Mouse (Mus musculus) neural tube, embryonic 13.5 days (tissue): ENCODE measurements around the gene Nacc1. TPM values are rescaled to one million over a fixed set of nuclear protein-coding genes. Genes with fewer than 3 reads are reported as not detected.

ENCODE experiments used
- ATAC-seq: fragments of 200-750 bp; cut with Nextera tagmentation; 2 replicates; pipeline ENCODE4 v1.8.0; 2017; ENCODE audit warnings: low read depth, mild to moderate bottlenecking, moderate TSS enrichment, moderate library complexity
- H3K27ac ChIP-seq: fragments of 300-500 bp; sonication (generic); replicated peaks from 2 replicates; pipeline ENCODE4 v1.5.1; 2015; ENCODE audit warnings: moderate library complexity, mild to moderate bottlenecking, inconsistent platforms
- H3K27me3 ChIP-seq: fragments of 300-500 bp; sonication (generic); 2 replicates; pipeline ENCODE4 v1.6.1; 2015; ENCODE audit warnings: mild to moderate bottlenecking, inconsistent platforms
- H3K36me3 ChIP-seq: fragments of 300-500 bp; sonication (generic); 2 replicates; pipeline ENCODE4 v1.6.1; 2015; ENCODE audit warnings: mild to moderate bottlenecking, inconsistent platforms
- H3K4me1 ChIP-seq: fragments of 300-500 bp; sonication (generic); replicated peaks from 2 replicates; pipeline ENCODE4 v1.6.1; 2015; ENCODE audit warnings: inconsistent platforms
- H3K4me2 ChIP-seq: fragments of 300-500 bp; sonication (generic); 2 replicates; pipeline ENCODE4 v1.6.1; 2015; ENCODE audit warnings: inconsistent platforms, mild to moderate bottlenecking, moderate library complexity
- H3K4me3 ChIP-seq: fragments of 300-500 bp; sonication (generic); 2 replicates; pipeline ENCODE4 v1.5.1; 2015; ENCODE audit warnings: mild to moderate bottlenecking, inconsistent platforms
- H3K9ac ChIP-seq: fragments of 300-500 bp; sonication (generic); 2 replicates; pipeline ENCODE4 v1.6.1; 2015; ENCODE audit warnings: moderate library complexity, mild to moderate bottlenecking, inconsistent platforms
- H3K9me3 ChIP-seq: fragments of 300-500 bp; sonication (generic); 2 replicates; pipeline ENCODE4 v1.6.1; 2016; ENCODE audit warnings: inconsistent platforms
- WGBS: fragments of 180-500 bp; shearing (Covaris S2); methylation state at CpG from one replicate; pipeline ENCODE4 v1.1.7; 2015; 5-methylcytosine and 5-hydroxymethylcytosine counted together
- polyA plus RNA-seq: library from polyadenylated mRNA; unstranded; fragments of >200 nt; fragmentation: Nextera tagmentation; extraction: Ambion mirVana; gene quantifications from 2 replicates; pipeline ENCODE4 v1.2.1, GENCODE M21; 2015

Gene Nacc1
- polyA plus RNA-seq, 1 experiment from 2014 or later, result 15.1 TPM

DNA sequence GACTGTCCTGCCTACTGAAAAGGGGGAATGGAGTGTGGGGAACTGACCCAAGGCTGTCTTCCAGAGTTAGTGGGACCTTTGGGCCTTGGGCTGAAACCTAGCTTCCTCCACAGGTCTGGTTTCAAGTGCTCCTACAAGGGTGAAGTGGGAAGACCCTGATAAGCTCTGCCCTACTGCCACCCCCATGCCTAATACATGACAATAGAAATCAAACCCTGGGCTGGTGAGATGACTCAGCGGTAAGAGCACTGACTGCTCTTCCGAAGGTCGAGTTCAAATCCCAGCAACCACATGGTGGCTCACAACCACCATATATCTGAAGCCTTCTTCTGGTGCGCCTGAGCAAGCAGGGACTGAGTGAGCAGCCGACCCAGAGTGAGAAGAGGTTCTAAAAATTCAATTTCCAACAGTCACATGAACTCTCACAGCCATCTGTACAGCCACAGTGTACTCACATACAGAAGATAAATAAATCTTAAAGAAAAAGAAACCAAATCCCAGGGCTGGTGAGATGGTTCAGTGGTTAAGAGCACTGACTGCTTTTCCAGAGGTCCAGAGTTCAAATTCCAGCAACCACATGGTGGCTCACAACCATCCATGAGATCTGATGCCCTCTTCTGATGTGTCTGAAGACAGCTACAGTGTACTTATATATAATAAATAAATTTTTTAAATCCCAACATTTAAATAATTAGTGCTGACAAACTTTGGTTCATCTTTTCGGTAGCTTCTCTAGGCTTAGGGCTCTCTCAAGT is 18.8 kb downstream of the Nacc1 start:
- Histone ChIP-seq H3K4me2 (no peak overlapping the region), H3K9ac (no peak overlapping the region), H3K4me1 (peaks cover 18% of the 10 kb centered on the region), H3K4me3 (no peak overlapping the region), H3K27ac (no peak overlapping the region), H3K36me3 (peaks cover 51% of the 10 kb centered on the region), H3K9me3 (no peaks in the 10 kb centered on the region), H3K27me3 (no peaks in the 10 kb centered on the region)
- WGBS, result 82% methylated on average over 6 of the region's 6 CpGs
- ATAC-seq, result no peak

DNA sequence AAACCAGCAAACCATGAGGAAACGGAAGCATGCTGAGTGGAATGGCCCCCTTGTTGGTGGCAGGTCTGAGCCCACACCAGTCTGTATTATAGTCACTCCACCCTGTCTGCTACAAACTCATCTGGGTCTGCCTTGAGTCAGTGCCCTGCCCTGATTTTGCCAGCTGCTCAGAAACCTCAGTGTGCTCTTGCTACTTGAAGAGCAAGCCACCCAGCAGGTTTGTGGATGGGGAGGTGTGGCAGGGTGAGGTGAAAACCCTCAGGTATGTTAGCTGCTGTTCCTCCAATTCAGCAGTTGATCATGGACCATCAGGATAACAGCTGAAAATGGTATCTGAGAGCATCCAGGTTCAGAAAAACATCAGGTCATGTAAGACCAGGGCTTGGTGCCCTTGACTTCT is 19.6 kb downstream of the Nacc1 start:
- peaks cover 44% of the 10 kb centered on the region for H3K36me3 ChIP-seq
- no peak overlapping the region for H3K4me2 ChIP-seq
- H3K27me3 ChIP-seq, result no peaks in the 10 kb centered on the region
- 83% methylated on average over 1 of the region's 1 CpGs for WGBS
- no peak overlapping the region for H3K9ac ChIP-seq
- peaks cover 23% of the 10 kb centered on the region for H3K4me1 ChIP-seq
- no peaks in the 10 kb centered on the region for H3K9me3 ChIP-seq
- H3K4me3 ChIP-seq, result no peak overlapping the region
- no peak for ATAC-seq
- no peak overlapping the region for H3K27ac ChIP-seq

GRCm38 (mm10) chr8:84665385-84665893 is 22.2 kb downstream of the Nacc1 start:
- 3% methylated on average over 14 of the region's 14 CpGs for WGBS
- H3K4me3 ChIP-seq, result peak overlapping the region; percentile 82
- peak overlapping the region; percentile 94 for H3K27ac ChIP-seq
- peak overlapping the region; percentile 87 for H3K4me2 ChIP-seq
- no peak; the same call in 1 of the 2 replicates for ATAC-seq
- peaks cover 19% of the 10 kb centered on the region for H3K36me3 ChIP-seq
- H3K27me3 ChIP-seq, result no peaks in the 10 kb centered on the region
- peaks cover 44% of the 10 kb centered on the region for H3K4me1 ChIP-seq
- H3K9me3 ChIP-seq, result no peaks in the 10 kb centered on the region
- H3K9ac ChIP-seq, result peak overlapping the region; percentile 74

DNA sequence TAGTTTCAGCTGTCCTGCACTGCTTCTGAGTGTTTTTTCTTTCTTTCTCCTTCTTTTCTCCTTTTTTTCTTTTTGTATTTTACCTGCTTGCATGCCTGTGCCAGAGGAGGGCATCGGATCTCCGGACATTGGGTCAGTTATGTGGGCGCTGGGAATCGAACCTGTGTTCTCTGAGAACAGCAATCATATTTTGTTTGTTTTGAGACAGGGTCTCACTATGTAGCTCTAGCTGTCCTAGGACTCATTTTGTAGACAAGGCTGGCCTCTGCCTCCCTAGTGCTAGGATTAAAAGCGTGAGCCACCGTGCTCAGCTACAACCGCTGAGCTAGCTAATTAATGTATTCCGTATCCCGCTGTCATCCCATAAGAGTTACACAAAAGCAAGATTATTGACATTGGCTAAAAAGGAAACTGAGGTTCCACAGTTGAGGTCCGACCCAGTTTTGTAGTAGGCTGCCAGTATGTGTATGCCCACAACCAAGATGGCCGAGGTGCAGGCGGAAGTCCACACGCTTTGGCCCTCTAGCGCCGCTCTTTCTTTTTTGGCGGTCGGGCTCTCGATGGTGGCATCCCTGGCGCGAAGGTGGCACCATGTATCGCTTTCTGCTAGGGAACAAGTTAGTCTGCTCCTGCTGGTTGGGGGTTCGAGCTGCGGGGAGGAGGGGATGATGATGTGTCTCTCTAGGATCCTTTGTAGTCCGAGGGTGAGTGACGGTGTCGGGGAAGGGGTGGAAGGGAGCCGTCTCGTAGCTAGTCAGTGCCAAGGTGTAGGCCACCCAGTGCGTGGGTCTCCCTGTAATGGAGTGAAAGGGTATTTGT is 22.9 kb downstream of the Nacc1 start:
- Histone ChIP-seq H3K4me2 (peak overlapping the region; percentile 87), H3K4me3 (peak overlapping the region; percentile 82), H3K9ac (peak overlapping the region; percentile 74), H3K27ac (peak overlapping the region; percentile 94), H3K9me3 (no peaks in the 10 kb centered on the region), H3K27me3 (no peaks in the 10 kb centered on the region), H3K4me1 (peaks cover 51% of the 10 kb centered on the region), H3K36me3 (peaks cover 13% of the 10 kb centered on the region)
- ATAC-seq, result peak; percentile 53
- whole genome bisulfite sequencing, result under 1% methylated on average over 29 of the region's 29 CpGs

- peak; percentile 74 for ATAC-seq
- Histone ChIP-seq H3K4me3 (peak overlapping the region; percentile 82), H3K27ac (peak overlapping the region; percentile 94), H3K36me3 (peaks cover 7% of the 10 kb centered on the region), H3K4me2 (peak overlapping the region; percentile 87), H3K27me3 (no peaks in the 10 kb centered on the region), H3K9ac (peak overlapping the region; percentile 84), H3K9me3 (no peaks in the 10 kb centered on the region), H3K4me1 (peaks cover 61% of the 10 kb centered on the region)
- WGBS, result 3% methylated on average over 42 of the region's 43 CpGs
Measured at GRCm38 (mm10) chr8:84663483-84664327, 24.0 kb downstream of the Nacc1 start.

- Histone ChIP-seq H3K27ac (peak within 1 kb of the TSS; percentile 94), H3K9ac (peak within 1 kb of the TSS; percentile 84), H3K9me3 (no peaks in the 10 kb centered on the region), H3K27me3 (no peaks in the 10 kb centered on the region), H3K36me3 (no peaks in the 10 kb centered on the region), H3K4me1 (peaks cover 68% of the 10 kb centered on the region), H3K4me3 (peak within 1 kb of the TSS; percentile 82), H3K4me2 (peak within 1 kb of the TSS; percentile 87)
- peak; percentile 83 for ATAC-seq
- WGBS, result under 1% methylated on average over 27 of the region's 27 CpGs
Measured at GRCm38 (mm10) chr8:84662581-84663065, 25.0 kb downstream of the Nacc1 start, which contains the start of gene Ier2. Ier2 (minus strand) TSS chr8:84662852.

DNA sequence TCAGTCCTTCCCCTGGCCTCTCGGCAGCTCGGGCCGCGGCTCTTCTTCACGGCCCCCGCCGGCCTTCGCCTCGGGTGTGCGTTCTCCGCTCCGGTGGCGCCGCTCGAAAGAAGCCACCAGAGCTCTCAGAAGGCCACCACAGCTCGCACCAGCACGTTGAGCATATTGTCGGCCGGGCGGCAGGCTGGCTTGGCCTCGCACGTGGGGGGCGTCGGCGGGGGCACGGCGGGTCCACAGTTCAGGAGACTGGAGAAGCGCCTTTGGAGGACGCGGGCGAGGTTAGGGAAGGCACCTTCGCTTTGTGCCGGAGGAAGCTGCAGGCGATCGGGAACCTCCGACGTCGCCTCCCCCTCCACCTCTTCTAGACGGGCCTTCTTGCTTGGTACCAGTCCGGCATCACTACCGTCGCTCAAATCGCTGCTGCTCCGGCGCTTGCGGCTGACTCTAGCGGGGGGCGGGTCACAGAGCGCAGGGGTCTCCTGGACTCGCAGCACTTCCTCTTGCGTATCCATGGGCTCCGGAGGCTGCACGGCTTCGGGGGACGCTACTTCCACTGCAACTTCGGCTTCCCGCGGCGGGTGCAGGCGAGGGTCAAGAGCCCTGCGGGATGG is 25.6 kb downstream of the Nacc1 start:
- peak; percentile 16 for ATAC-seq
- Histone ChIP-seq H3K27me3 (no peaks in the 10 kb centered on the region), H3K4me1 (peaks cover 73% of the 10 kb centered on the region), H3K27ac (peak overlapping the region; percentile 94), H3K9me3 (no peaks in the 10 kb centered on the region), H3K9ac (peak overlapping the region; percentile 84), H3K4me3 (peak overlapping the region; percentile 82), H3K36me3 (no peaks in the 10 kb centered on the region), H3K4me2 (peak overlapping the region; percentile 87)
- under 1% methylated on average over 61 of the region's 61 CpGs for WGBS

DNA sequence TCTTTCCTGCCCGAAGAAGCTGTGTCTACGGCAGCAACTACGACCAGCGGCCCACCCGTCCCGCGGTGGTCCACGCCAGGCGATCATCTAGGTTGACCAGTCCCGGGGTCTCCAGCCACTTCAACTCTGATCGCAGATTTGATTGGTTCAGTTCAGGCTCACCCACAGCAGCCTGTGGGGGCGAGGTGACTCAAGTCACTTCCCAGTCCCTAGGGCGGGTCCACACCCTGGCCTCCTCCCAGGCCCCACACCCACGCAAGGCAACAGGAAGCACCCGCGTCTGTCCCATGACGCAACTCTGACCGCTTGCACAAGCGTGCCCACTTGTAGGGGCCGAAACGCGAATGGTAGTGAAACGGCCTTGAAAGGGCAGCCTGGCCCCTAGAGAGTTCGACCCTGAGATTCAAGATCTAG is 26.2 kb downstream of the Nacc1 start:
- peak overlapping the region; percentile 87 for H3K4me2 ChIP-seq
- peaks cover 73% of the 10 kb centered on the region for H3K4me1 ChIP-seq
- no peaks in the 10 kb centered on the region for H3K36me3 ChIP-seq
- H3K9me3 ChIP-seq, result no peaks in the 10 kb centered on the region
- H3K27me3 ChIP-seq, result no peaks in the 10 kb centered on the region
- peak overlapping the region; percentile 84 for H3K9ac ChIP-seq
- WGBS, result under 1% methylated on average over 24 of the region's 24 CpGs
- ATAC-seq, result no peak
- peak overlapping the region; percentile 82 for H3K4me3 ChIP-seq
- H3K27ac ChIP-seq, result peak overlapping the region; percentile 94

- H3K9me3 ChIP-seq, result no peaks in the 10 kb centered on the region
- no peaks in the 10 kb centered on the region for H3K36me3 ChIP-seq
- H3K9ac ChIP-seq, result peak overlapping the region; percentile 84
- peaks cover 73% of the 10 kb centered on the region for H3K4me1 ChIP-seq
- no peak for ATAC-seq
- peak overlapping the region; percentile 87 for H3K4me2 ChIP-seq
- no peaks in the 10 kb centered on the region for H3K27me3 ChIP-seq
- H3K4me3 ChIP-seq, result peak overlapping the region; percentile 82
- H3K27ac ChIP-seq, result peak overlapping the region; percentile 94
- WGBS, result under 1% methylated on average over 20 of the region's 20 CpGs
Measured at GRCm38 (mm10) chr8:84660819-84661457, 26.7 kb downstream of the Nacc1 start.

DNA sequence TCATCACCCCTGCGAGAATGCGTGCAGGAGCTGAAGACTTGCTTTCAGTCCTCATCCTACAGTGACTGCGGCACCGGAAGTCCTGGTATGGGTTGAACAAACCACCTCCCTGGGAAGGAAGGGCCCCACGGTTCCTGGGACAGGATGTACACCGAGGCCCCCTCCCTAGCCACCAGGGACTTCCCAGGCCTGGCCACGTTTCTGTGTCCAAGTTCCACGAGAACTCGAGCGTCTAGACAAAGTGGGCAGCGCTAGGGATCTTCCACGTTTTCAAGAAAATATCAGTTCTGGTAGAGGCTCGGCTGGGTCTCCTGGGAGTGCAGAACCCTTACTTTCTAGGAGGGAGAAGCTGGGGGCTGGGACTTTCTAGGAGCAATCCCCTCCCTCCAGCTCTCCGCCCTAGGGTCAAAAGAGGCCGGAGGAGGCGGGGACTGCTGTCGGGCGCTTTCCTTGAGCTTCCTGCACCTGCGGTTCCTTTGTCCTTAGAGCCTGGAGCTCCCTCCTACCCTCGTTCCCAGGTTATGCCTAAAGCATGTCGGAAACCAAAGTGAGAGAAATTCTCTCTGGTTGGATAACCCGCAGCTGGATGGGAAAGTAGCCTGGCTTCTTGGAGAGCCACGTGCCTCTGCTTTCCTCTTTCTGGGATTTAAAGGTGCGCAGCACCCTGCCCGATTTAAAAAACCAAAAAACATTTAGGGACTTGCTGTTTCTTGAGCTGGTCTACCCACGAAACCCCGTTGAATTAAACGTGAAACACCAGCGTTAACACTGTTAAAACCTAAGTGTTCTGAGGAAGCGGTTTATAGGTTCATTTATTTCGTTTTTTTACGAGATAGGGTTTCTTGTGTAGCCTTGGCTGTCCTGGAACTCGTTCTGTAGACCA is 27.5 kb downstream of the Nacc1 start:
- Histone ChIP-seq H3K36me3 (no peaks in the 10 kb centered on the region), H3K4me1 (peaks cover 74% of the 10 kb centered on the region), H3K27me3 (no peaks in the 10 kb centered on the region), H3K9me3 (no peaks in the 10 kb centered on the region), H3K9ac (peak overlapping the region; percentile 84), H3K27ac (peak overlapping the region; percentile 94), H3K4me3 (peak overlapping the region; percentile 82), H3K4me2 (peak overlapping the region; percentile 87)
- WGBS, result 3% methylated on average over 33 of the region's 33 CpGs
- no peak for ATAC-seq
